Mouse (Mus musculus) kidney, adult 11 months (tissue): ENCODE results near the gene Gpr142.

ENCODE experiments used
- DNase-seq: peaks from one replicate; pipeline ENCODE4 v3.0.0; 2022

Gene Gpr142

DNA sequence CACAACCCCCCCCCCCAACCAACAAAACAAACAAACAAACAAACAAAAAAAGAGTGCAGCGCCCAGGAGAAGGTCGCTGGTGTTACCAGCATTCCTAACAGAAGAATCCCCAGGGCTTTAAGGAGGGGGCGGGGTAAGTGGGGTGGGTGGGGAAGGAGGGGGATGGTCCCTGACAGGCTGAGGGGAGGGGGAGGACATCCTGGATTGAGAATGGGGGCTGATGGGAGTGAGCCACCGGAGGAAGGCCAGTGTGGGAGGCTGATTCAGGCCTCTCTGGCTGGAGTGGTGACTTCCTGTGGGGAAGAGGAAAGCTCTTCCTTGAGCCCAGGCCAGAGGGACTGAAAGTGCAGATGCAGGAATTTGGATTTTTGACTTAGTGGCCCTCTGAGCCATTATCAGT, 47.6 kb downstream of the Gpr142 start:
- no peak for DNase-seq

DNA sequence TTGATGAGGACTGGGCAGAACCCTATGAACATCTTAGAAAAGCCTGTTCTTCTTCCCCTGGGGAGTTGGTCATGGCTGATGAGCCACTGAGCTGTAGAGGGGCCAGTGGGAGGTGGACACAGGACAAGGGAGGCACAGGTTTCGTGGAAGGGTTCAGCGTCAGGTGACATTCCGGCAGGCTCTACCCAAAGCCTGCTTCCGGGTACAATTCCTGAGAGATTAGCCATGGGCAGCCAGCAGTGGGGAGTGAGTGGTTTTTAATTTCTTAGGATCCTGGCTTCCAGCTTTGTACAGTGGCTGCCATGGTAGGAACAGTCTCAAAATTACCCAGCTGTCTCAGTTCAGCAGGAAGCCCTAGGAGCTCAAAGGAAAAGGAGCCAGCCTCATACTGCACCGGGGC, 48.3 kb downstream of the Gpr142 start:
- DNase-seq = no peak

DNA sequence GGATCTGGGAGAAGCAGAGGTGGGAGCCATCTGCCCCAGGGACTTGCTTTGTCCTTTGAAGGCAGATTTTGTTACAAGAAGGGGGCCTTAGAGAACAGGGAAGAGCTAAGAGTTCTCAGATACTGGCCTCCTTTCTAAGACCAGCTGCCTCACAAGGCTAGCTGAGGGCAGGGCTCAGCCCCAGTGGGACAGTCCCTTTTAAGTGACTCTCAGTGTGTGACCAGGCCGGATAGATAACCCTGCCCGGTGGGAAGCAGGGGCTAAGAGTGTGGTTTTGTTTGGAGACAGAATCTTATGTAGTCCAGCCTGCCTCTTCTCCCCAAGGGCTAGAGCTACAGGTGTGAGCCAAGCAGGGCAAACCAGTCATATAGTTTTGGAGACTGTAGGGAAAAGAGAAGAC, 50.8 kb downstream of the Gpr142 start:
- DNase-seq = no peak

DNA sequence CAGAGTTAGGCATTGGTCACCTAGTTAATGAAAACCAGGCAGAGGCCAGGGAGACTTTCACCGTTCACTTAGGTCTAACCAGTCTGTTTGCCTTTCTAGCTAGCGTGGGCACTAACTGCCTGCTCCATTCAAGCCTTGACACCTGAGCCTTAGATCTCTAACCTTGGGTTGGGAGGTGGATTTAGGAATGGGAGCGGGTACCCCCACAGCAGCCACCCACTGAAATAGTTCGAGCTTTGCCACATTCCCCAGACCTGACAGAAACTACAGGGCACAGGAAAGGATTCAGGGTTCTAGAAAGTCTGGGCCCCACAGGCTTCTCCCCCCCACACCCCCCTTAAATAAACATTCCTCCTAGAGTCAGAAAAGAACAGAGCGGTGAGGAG, 51.3 kb downstream of the Gpr142 start:
- DNase-seq = peak; percentile 76

DNA sequence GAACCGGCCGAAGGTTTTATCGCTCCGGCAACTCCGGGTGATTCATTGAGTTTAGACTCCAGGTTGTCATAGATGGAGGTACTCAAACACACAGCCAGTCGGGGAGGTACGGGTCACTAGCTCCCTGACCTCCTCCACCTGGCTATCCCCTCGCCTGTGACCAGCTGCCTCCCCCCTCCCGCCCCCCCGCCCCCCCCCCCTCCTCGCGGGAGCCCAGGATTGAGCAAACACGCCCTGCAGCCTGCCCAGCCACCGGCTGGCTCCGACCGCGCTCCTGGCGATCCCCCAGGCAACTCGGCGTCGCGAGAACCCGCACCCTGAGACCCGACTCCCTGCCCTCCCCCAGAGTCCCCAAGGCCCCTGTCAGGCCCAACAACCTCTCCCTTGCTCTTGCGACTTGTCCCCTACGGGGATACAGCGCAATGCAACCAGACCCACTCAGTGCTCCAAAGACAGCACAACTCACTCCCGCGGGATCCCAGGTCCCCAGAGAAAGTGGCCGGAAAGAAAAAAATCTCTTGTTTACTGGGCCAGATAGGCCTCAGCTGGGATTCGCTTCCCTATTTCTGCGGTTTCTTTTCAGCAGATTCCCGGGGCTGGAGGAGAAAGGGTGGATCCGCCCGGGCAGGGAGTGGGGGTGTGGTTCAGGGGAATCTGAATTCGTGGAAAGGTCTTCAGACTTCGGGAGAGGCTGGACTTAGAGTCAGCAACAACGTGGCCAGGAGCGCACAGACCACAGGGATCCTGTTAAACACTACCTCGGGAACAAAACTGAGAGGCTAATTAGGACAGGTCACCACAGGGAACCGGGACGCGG, 51.9 kb downstream of the Gpr142 start, which contains the start of gene Gprc5c:
Gene Gprc5c, plus strand, starts transcription at position 701 of the 817 bp plus-strand sequence.
- peak; percentile 92 for DNase-seq

DNA sequence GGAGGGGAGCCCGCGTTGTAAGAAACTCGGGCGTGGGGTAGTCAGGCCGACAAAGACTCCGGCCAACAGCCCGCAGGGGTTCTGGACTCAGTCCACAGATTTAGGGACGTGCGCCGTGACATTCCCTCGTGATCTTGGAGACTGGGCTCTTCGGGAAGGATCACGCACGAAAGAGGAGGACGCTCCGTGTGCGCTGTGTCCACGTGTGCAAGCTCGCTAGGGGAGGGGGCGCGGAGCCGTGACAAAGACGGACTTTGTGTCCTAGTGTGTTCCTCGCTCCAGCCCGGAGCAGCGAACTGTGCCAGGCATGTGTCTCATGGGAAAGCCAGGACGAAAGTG, 52.5 kb downstream of the Gpr142 start:
- peak; percentile 86 for DNase-seq

DNA sequence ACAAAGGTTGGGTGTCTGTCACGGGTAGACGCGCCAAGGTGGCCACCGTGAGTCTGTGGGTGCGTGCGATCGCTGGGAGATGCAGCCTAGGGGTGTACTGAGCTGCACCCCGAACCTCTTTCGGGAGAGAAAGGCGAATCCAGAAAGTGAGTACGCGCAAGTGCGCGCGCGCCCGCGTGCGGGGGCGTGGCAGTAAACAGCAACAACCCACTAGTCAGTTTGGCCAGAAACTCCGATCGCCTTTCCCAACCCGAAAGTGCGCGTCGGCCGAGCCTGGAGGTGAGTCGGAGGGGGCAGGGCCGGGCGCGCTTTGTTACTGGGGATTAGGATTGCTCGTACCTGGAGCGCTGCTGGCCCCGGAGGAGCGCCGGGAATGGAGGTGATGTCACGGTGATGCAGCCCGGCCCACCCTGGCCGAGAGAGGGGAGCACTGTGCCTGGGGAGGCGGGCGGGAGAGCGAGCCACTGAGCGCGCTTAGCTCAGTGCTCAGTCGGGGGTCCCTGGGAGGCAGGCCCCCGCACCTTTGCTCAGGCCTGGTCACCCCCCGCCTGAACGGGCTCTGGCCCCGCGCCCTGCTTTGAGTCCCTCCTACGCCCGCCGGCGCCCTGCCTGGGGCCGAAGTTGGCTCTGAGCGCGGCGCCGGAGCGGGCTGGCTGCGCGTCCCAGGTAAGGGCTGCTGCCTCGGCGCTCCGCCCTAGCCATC, 53.0 kb downstream of the Gpr142 start:
- DNase-seq = peak; percentile 90

DNA sequence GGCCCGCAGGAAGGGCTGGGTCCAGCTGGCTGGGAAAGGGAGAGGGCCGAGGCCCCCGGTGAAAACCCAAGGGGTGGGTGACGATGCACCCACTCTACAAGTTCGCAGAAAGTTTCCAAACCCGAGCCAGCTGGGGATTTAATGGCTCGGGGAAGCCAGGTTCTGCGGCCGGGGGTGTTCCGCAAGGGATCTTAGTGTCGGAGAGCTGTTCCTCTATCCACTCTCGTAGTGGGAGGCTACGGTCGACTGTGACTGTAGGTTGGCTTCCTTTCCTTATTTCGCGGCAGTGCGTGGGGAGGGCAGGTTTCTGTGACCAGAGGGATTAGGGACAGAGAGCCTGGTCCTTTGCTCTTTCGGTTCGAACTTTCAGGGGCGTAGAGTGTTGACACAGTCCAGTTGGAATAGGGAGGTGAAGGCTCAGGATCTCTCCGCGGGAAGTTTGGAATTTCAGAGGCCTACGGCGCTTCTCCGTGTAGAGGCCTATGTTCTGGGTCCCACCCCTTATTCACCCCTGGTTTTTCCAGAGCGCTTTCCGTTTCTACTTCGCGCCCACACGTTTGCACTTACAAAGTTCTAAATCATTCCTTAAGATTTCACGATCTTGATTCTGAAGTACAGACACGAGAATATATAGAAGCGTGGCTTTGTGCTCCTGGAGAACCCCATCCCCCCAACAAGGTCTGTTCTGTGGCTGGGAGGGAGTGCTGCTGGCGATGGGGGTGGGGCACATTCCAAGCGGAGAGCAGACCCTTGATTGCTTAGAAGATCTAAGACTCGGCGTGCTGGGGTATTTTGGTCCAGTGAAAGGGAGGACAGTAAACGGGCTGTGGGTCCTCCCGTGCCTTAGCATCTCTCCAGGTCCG, 53.8 kb downstream of the Gpr142 start:
- DNase-seq = no peak

DNA sequence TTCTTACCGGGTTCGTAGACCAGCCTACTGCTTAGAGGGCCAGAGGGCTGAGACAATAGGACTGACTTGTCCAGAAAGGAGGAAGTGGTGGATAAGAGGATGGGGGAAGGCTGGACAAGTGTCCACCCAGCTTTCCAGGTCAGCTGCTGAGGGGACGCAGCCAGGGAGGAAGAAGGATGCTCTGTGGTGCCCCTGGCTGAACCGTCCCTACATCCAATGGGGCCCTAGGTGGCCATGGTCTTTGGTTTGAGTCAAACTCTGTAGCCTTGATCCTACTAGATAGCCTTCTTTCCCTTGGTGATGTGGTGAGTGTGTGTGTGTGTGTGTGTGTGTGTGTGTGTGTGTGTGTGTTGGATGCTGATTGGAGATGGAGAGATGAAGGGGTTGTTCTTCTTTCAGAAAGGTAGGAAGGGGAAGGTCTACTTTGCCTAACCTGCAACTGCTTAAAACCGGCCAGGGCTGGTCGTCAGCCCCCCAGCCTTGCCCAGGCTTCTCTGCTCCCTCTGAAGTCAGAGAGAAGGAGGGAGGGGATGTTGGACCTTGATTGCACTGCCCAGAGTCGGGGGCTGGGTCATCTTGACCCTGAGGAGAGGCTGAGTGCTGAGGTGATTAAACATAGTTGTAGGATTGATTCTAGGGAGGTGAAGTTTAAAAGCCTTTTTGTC, 54.6 kb downstream of the Gpr142 start:
- no peak for DNase-seq

DNA sequence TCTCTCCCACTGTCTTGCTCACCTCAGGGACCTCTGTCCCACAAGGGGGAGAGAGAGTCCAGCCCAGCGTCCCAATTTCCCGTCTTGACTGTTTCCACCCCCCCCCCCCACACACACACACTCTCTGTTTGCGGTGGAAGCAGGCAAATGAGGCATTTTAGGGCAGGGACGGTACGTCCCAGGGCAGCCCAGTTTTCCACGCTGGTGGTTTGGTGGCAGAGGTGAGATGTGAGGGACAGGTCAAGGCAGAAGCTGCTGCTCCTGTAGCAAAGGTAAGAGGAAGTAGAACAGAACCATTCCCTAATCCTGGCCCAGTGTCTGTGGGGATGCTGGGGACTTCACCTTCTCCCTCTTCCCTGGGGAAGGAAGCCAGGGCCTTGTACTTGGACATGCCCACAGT, 55.9 kb downstream of the Gpr142 start:
- DNase-seq = no peak

DNA sequence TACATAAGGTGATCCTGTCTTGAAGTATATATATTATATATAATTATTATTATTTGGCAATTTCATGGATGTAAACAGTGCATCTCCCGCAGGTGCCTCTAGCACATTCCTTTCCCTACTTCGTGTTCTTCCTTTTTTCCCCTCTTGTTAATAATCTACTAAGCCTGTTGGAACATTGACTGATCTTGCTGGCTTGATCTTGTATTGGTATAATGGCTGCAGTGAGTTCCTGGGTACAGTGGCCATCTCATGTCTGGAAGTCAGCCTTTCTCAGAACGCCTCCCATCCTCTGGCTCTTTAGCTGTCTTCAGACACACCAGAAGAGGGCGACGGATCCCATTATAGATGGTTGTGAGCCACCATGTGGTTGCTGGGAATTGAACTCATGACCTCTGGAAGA, 57.4 kb downstream of the Gpr142 start:
- peak; percentile 58 for DNase-seq
